Mouse (Mus musculus): ENCODE results near the gene Fdps. TPM values are rescaled to one million over a fixed set of nuclear protein-coding genes. Genes with fewer than 3 reads are reported as not detected.

Gene Fdps
- total RNA-seq (2021) = 100 to 1,000 TPM; 109 to 131 TPM
- long read RNA-seq, experiment 1, transcript Fdps-201 (10 exons, 1,237 nt) = major isoform, 38 of 50 reads
- long read RNA-seq, experiment 1, partial matches to known transcripts = 4 of 50 reads
- long read RNA-seq, experiment 1, other reads (novel, unspliced or antisense) = 5 of 50 reads
- long read RNA-seq, experiment 2, transcript Fdps-201 (10 exons, 1,237 nt) = major isoform, 76 of 91 reads
- long read RNA-seq, experiment 2, partial matches to known transcripts = 11 of 91 reads
- long read RNA-seq, experiment 2, other reads (novel, unspliced or antisense) = 0 of 91 reads

- DNase-seq (ENCODE audit: low spot score in 2 of 2) = peak; percentile 91 to 99
Measured at GRCm38 (mm10) chr3:89101812-89102494, at the start of gene Fdps. Gene Fdps, minus strand, starts transcription at chr3:89101959.

DNA sequence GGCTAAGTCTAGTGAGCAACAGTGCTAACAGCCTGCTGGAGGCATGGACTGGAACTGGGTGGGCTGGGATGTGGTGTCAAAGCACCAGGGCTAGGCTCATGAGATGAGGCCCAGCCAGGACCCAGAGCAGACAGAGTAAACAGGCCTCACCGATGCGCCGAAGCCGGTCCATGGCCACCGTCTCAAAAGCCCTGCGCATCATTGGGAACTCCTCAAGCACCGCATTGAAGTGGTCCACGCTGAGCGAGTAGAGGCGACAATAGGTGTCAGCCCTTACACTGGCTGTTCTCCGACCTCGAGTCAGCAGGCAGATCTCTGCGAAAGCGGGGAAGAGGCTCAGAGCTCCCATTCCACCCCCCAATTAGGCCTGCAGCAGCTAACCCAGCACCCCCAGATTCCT lies 46.8 kb upstream of the Fdps start:
- DNase-seq (ENCODE audit: low spot score in 2 of 2) = no peak

- no peak for DNase-seq (ENCODE audit: low spot score in 2 of 2)
Measured at GRCm38 (mm10) chr3:89147979-89148311, 46.2 kb upstream of the Fdps start.

GRCm38 (mm10) chr3:89147101-89147978 lies 45.6 kb upstream of the Fdps start:
- no peak for DNase-seq (ENCODE audit: low spot score in 2 of 2)

DNA sequence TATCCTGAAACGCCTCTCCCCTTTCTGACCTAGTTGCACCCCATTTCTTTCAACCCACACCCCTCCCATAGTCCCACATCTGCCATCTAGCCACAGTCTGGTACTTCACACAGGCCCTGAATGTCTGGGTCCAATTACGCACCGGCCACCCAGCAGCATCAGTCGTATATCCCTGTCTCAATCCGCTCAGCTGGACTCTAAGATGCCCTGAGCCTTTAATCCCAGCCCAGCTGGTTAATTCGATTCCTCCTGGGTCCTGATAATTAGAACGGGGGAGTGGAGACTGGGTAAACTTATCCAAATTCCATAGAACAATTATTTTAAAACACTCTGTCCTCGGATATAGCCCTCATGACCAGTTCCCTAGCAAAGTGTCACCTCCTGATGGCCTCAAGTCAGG lies 43.8 kb upstream of the Fdps start:
- no peak for DNase-seq (ENCODE audit: low spot score in 2 of 2)

DNA sequence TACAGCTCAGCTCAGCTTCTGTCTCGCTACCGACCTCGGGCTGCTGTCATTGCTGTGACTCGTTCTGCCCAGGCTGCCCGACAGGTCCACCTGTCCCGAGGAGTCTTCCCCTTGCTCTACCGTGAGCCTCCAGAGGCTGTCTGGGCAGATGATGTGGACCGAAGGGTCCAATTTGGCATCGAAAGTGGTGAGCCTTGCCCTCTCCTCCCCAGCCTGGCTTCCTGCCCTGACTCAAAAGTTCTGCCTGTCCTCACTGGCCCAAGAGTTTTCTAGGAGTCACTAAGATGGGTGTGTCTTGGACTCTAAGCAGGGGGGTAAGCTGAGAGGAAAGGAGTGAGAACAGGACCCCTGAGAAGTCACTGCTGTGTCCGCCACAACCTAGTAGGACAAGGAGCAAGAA lies 43.1 kb upstream of the Fdps start:
- DNase-seq (ENCODE audit: low spot score in 2 of 2) = no peak

- DNase-seq (ENCODE audit: low spot score in 2 of 2) = no peak
Measured at GRCm38 (mm10) chr3:89136365-89136764, 34.6 kb upstream of the Fdps start.

GRCm38 (mm10) chr3:89135958-89136357 lies 34.2 kb upstream of the Fdps start, which contains the start of gene Pklr:
Gene Pklr, plus strand, starts transcription at chr3:89136142.
- DNase-seq (ENCODE audit: low spot score in 2 of 2) = no peak

- DNase-seq (ENCODE audit: low spot score in 2 of 2) = no peak
Measured at GRCm38 (mm10) chr3:89133752-89134151, 32.0 kb upstream of the Fdps start.

- no peak for DNase-seq (ENCODE audit: low spot score in 2 of 2)
Measured at GRCm38 (mm10) chr3:89133063-89133450, 31.3 kb upstream of the Fdps start.

DNA sequence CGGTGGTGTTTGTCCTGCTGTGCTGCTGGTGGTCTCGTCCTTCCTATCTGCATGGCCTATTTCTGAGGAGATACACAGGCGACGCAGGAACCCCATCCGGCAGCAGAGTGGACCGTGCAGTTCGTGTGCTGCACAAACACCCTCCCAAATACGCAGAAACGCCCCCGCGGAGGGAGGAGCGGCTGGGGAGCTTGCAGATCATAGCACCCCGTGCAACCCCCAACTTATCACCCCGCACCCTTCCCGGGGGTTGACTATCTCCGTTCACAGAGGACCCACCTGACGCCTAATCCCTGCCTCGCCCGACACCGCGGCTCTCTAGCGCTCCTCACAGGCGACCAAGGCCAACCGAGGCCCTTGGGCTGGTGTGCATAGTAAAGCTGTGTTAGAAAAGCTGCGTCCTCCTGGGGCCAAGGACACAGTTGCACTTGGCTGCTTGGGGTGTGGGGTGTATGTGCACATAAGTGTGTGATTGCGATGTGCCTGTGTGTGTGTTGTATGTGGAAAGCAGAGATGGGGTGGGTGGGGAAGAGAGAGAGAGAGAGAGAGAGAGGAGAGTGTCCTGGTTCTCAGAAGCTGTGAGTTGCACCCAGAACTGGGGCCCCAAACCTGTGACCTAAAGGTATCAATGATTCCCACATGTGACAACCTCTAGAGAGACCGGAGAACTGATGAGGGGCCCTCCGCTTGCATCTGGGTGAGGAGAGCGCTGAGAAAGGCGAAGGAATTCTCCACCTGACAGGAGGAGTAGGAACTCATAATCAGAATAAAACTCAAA lies 30.7 kb upstream of the Fdps start:
- DNase-seq (ENCODE audit: low spot score in 2 of 2) = peak; percentile 38 to 57

DNA sequence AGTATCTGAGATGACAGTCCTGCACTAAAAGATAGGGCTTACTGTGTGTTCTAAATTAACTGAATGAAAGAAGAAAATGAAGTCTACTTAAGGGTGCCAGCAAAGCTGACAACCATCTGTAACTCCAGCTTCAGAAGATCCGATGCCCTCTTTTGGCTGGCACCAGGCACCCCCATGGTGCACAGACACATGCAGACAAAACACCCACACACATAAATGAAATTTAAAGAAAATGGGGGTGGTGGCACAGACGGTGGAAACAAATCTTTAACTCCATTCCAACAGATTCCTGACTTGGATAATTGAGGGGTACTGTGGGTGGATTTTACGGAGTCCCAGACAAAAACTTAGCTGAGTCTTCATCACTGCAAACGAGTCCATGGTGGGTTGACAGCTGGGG lies 30.1 kb upstream of the Fdps start:
- DNase-seq (ENCODE audit: low spot score in 2 of 2) = peak; percentile 24 to 61

DNA sequence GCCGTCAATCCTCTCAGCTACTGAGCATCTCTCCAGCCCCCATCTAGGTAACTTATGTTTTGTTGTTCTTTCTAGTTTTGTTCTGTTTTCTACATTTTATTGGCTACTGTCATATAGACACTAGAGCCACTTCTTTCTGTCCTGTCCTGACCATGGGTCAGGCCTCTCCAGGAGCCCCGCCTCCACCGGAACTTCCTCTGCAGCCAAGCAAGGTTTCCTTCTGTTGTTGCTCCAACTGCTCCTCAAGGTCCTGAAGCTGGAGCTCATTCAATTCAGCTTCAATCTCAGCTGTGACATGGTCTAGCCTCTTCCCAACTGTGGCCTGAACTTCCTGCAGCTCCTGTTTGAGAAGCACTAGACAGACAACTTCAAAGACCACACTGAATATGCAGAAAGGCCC lies 28.1 kb upstream of the Fdps start:
- no peak for DNase-seq (ENCODE audit: low spot score in 2 of 2)

DNA sequence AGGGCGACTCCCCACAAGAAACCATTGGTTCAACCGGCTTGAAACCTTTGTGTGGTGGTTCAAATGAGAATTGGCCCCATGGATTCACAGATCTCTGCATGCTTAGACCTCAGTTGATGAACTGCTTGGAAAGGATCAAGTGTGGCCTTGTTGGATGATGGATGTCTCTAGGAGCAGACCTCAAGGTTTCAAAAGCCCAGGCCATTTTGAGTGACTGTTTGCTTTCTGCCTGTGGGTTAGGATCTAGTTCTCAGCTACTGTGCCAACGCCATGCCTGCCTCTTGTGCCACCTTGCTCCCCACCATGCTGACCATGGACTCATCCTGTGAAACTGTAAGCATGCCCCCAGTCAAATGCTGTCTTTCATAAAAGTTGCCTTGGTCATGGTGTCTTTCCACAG lies 24.2 kb upstream of the Fdps start:
- DNase-seq (ENCODE audit: low spot score in 2 of 2) = no peak

DNA sequence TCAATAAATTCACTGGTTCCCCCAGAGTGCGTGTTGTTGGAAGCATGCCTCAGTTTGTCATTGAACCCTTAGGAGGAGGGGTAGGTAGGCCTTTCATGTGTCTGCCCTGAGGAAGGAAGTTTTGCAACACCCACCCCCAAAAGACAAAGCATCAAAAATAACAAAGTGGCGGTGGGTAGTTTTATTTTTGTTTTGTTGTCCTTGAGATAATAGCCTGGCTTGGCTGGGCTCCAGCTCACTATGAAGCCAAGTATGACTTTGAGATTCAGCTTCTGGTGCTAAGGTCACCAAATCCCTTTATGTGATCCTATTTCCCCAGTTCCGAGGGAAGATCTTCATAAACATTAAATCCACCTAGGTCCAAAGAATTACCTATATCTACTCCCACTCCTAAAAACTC lies 22.5 kb upstream of the Fdps start:
- no peak for DNase-seq (ENCODE audit: low spot score in 2 of 2)

DNA sequence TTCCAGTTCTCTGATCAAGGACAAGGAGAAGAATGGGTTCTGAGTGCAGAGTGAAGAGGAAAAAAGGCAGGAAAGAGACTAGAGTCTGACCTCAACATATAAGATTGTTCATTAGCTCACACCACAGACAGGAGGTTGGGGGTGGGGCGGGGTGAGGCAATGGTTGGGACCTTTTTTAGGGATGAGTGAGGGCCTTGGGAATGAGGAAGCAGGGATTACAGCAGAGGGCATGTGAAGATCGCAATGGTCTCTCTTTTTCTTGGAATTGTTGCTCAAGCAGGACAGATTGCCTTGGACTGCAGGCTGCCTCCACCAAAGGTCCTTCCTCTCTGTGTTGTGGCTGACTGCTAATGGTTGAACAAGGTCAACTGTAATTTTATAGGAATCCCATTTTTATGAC lies 21.6 kb upstream of the Fdps start:
- DNase-seq (ENCODE audit: low spot score in 2 of 2) = no peak

DNA sequence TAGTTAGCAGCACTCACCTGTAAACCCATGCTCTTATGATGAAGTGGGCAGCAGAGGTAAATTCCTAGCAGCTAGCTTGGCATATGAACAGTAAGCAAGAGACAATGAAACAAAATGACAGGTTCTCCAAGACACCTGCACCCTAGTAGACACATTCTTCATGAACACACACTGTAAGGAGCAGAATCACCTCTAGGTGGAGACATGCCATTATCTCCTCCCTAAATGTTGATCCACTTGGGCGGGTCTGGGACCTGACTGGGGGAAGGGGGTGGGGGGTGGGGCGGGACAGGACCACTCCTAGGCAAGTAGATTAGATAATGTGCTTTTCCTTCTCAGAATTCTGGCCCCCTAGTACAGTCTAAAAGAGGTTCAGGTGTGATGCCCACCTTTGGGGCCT lies 13.8 kb upstream of the Fdps start:
- DNase-seq (ENCODE audit: low spot score in 2 of 2) = no peak

- no peak for DNase-seq (ENCODE audit: low spot score in 2 of 2)
Measured at GRCm38 (mm10) chr3:89113058-89113457, 11.3 kb upstream of the Fdps start.

DNA sequence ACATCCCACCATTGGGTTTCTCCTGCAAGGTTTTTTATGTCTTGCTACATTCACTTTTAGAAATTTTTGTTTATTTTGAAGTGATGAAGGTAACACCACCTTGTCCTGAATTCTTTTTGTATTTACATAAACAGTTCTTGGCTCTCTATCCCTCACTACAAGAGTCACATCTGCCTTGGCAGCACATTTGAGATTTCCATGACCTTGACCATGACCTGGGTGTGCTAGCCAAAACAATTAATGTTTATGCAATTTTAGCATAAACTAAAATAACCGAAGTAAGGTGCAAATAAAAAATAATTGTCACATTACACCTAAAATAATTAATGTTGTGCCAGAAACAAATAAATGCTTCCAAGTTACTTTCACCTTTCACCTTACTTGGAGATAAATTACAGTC lies 6.4 kb upstream of the Fdps start:
- no peak for DNase-seq (ENCODE audit: low spot score in 2 of 2)

- DNase-seq (ENCODE audit: low spot score in 2 of 2) = no peak
Measured at GRCm38 (mm10) chr3:89107545-89107944, 5.8 kb upstream of the Fdps start.

DNA sequence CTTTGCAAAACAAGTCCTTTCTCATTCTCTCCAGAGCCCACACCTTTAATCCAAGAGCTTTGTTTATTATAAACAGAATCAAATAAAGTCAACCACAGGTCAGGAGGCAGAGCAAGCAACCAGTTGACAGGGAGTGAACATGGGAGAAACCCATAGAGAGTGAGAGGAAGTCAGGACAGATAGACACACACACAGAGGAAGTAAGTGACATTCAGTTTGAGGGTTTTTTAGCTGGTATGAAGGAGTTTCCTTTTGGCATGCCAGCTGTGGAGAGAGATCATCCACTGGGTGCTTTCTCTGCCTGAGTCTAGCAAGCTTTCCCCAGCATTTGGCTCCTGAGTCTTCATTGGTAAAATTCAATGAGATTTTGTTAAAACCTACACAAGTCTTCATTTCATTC lies 5.1 kb upstream of the Fdps start:
- no peak for DNase-seq (ENCODE audit: low spot score in 2 of 2)

GRCm38 (mm10) chr3:89103291-89103595 lies 1.5 kb upstream of the Fdps start:
- no peak for DNase-seq (ENCODE audit: low spot score in 2 of 2)
